Mouse (Mus musculus): ENCODE measurements at regions not wholly inside any gene's neighbourhood (a gene's known extent, or its start where the extent isn't known, plus 50 kb on each side); places are given as distances from the start of the nearest gene placed in this dataset.

DNA sequence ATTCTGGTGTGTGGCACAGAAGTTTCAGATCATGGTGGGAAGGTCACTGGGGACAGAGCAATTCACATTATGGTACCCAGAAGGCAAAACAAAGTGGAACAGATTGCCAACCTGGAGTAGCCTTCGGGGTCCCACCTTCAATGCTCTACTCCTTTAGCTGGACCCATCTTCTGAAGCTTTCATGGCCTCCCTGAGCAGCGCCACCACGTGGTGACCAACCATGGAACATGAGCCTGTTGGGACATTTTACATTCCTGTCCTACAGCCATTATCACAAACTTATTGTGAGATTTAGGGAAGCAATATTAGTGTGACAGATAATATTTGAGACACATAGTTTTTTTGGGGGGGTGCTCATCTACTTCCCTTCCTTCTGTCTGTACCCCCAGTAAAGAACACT lies 88.3 kb downstream of the Pmp22 start:
- peak; percentile 50 for TF ChIP-seq CTCF (IDR thresholded peaks at IDR 0.05)
- TF ChIP-seq EP300 (IDR thresholded peaks at IDR 0.05) = no peak
